Mouse (Mus musculus): ENCODE measurements at regions not wholly inside any gene's neighbourhood (a gene's known extent, or its start where the extent isn't known, plus 50 kb on each side); places are given as distances from the start of the nearest gene placed in this dataset.

- TF ChIP-seq GATA1 (IDR thresholded peaks at IDR 0.05; ENCODE audit: borderline replicate concordance, low read length) (no peak), FLI1 (IDR thresholded peaks at IDR 0.05; ENCODE audit: low read length) (no peak)
Measured at GRCm38 (mm10) chr5:106527364-106527985, 69.5 kb upstream of the Barhl2 start.
